Mouse (Mus musculus): ENCODE results near the gene Il17c. TPM values are rescaled to one million over a fixed set of nuclear protein-coding genes. Genes with fewer than 3 reads are reported as not detected.

The Il17c gene
- polyA plus RNA-seq, 1 experiment from 2014 or later: 0.31 TPM

DNA sequence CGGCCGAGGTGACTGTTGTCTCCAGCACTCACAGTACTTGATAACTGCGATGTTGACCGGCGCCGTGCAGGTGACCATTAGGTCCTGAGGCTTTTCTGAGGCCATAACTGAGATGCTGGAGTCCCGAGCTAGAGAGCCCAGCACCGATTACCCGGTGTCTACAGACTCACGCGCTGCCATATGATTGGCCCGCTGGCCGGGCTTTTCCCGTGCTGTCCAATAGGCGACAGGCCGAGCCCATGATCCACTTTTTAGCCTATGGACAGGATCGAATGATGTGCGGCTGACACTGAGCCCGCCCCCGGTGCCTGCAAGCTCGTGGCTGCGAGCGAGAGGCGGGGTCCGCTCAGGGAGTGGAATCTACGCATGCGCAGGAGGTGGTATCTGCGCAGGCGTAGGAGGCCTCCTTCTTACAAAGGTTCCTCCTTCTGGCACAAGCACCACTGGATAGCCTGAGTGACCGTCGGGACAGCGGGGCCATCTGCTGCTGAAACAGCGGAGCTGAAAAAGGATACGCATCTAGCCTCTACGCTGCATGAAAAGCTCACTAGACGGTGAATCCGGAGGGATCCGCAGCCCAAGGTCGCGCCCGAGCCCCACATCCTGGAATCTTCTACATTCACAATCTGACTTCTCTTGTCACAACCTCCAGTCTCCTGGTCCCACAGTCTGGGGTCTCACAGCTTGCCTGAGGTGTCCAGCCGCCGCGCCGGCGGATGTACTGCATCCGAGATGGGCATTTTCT lies 21.6 kb downstream of the Il17c start, which contains the start of gene Mvd:
TSS of gene Mvd (minus strand) at position 161 of the 745 bp plus-strand sequence.
- H3K27me3 ChIP-seq: no peaks in the 10 kb centered on the region
- H3K9me3 ChIP-seq: no peaks in the 10 kb centered on the region
- H3K4me3 ChIP-seq: peak within 1 kb of the TSS; percentile 77
- peak; percentile 98 for ATAC-seq (ENCODE audit: insufficient number of reproducible peaks, insufficient read depth, low FRiP score, low TSS enrichment, low read depth)
- under 1% methylated on average over 47 of the region's 47 CpGs for WGBS
- peak within 1 kb of the TSS; percentile 81 for H3K9ac ChIP-seq
- H3K27ac ChIP-seq: peak within 1 kb of the TSS; percentile 93
- H3K36me3 ChIP-seq: peaks cover 13% of the 10 kb centered on the region
- H3K4me1 ChIP-seq: peaks cover 29% of the 10 kb centered on the region
- peak within 1 kb of the TSS; percentile 97 for H3K4me2 ChIP-seq

DNA sequence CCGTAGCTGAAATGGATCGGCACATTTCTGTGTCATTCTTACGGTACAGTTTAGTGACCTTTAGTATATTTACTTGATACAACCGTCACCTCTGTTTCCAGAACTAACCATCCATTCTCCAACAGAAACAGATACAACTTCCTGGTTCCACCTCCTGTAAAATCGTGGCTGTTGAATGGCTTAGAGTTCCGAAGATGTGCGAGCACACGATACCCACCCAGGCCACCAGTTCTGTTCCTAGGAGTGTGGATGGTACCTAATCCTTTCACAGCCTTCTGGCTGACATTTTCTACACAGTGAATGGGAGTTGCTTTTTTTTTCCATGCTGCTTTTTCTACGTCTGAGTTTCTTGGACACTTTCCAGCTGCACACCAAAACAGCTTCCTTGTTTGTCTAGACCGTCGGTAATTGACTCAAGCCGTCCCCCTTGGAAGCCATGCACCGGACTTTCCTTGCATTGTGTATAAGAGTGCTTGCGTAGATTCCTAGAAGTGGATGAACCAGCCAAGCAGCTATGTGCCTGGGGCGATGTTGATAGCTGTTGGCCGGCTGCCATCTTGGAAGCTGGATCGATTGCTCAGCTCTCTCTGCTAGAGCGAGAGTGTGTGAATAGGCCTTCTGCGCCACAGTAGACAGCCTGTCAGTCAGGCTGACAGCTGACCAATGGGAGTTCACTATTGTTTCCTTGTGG lies 22.4 kb downstream of the Il17c start:
- H3K4me1 ChIP-seq: peaks cover 29% of the 10 kb centered on the region
- H3K9ac ChIP-seq: peak overlapping the region; percentile 81
- H3K27ac ChIP-seq: peak overlapping the region; percentile 93
- peak; percentile 33; the same call in 1 of the 2 replicates for ATAC-seq (ENCODE audit: insufficient number of reproducible peaks, insufficient read depth, low FRiP score, low TSS enrichment, low read depth)
- H3K27me3 ChIP-seq: no peaks in the 10 kb centered on the region
- WGBS: 10% methylated on average over 19 of the region's 19 CpGs
- H3K36me3 ChIP-seq: peaks cover 6% of the 10 kb centered on the region
- peak overlapping the region; percentile 97 for H3K4me2 ChIP-seq
- no peaks in the 10 kb centered on the region for H3K9me3 ChIP-seq
- peak overlapping the region; percentile 77 for H3K4me3 ChIP-seq

DNA sequence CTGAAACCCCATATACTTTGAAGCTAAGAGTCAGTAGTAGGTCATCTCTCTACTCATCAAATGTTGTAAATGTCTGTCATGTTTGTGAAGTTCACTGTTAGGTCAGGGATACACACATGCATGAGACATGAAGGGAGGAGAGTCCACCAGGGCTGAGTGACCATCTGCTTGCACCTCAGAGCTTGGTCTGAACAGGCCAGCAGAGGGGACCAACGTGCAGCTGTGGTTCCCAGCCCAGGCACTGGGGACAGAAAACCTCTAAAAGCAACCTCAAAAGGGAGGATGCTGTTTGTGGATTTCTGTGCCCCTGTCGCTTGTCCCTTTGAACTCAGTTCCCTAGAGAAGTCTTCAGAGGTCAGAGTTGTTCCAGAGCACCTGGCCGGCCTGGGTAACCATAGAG lies 23.4 kb downstream of the Il17c start:
- Histone ChIP-seq H3K4me3 (peak overlapping the region; percentile 77; the same call in 1 of the 2 replicates), H3K27me3 (no peaks in the 10 kb centered on the region), H3K36me3 (no peaks in the 10 kb centered on the region), H3K9ac (no peak overlapping the region), H3K9me3 (no peaks in the 10 kb centered on the region), H3K27ac (peak overlapping the region; percentile 93), H3K4me1 (peaks cover 29% of the 10 kb centered on the region), H3K4me2 (peak overlapping the region; percentile 21; the same call in 1 of the 2 replicates)
- no peak for ATAC-seq (ENCODE audit: insufficient number of reproducible peaks, insufficient read depth, low FRiP score, low TSS enrichment, low read depth)
- WGBS: 68% methylated on average over 3 of the region's 3 CpGs

DNA sequence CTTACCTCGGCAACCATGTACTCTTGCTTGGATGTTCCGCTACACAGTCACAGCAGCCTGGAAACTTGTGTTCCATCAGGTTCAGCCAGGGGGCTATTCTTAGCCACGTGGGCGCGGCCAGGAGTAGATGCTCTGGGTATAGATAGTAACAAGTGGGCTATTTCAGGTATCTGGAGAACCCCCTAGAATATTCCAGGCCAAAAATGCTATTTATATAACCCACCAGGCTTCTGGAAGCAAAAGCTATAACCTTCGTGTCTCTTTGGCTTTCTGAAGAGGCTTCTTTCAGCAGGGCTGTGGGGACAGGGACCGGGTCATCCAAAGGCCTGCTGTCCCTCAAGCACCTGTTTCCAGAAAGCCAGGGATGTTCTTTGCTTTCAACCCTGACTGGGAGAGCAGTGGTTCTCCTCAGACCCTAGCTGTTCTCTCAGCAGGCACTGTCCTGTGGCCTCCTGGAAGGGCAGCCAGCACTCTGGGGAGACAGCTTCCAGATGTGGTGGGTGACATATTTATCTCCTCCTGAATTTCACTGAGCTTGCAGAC lies 29.4 kb downstream of the Il17c start:
- Histone ChIP-seq H3K9me3 (no peaks in the 10 kb centered on the region), H3K27me3 (peaks cover 3% of the 10 kb centered on the region; the same call in 1 of the 2 replicates), H3K4me3 (no peak overlapping the region), H3K27ac (no peak overlapping the region), H3K4me1 (no peaks in the 10 kb centered on the region), H3K9ac (peak overlapping the region; percentile 40; the same call in 1 of the 2 replicates), H3K4me2 (no peak overlapping the region), H3K36me3 (no peaks in the 10 kb centered on the region)
- no peak for ATAC-seq (ENCODE audit: insufficient number of reproducible peaks, insufficient read depth, low FRiP score, low TSS enrichment, low read depth)
- WGBS: 82% methylated on average over 7 of the region's 7 CpGs

DNA sequence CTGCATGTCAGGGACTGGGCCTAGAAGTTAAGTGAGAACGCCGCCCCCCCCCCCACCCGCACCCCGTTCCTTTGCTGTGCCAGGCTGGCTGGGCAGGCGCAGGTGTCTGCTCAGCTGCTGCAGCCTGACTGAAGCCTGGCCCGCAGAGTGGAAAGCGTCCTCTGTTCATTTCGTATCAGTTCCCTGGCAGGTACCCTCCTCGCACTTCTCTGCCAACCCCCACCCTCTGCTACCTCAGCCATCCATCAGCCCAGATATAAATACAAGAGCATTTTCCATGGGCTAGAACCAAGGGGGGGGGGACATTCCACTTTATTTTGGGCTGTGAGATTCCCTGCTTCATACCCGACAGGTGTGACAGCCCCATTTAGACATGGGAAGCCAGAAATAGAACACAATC lies 30.3 kb downstream of the Il17c start:
- no peak overlapping the region for H3K9ac ChIP-seq
- H3K27me3 ChIP-seq: peaks cover 10% of the 10 kb centered on the region; the same call in 1 of the 2 replicates
- no peak for ATAC-seq (ENCODE audit: insufficient number of reproducible peaks, insufficient read depth, low FRiP score, low TSS enrichment, low read depth)
- no peaks in the 10 kb centered on the region for H3K9me3 ChIP-seq
- no peak overlapping the region for H3K4me3 ChIP-seq
- WGBS: 87% methylated on average over 10 of the region's 10 CpGs
- H3K27ac ChIP-seq: no peak overlapping the region
- no peak overlapping the region for H3K4me2 ChIP-seq
- H3K36me3 ChIP-seq: no peaks in the 10 kb centered on the region
- no peaks in the 10 kb centered on the region for H3K4me1 ChIP-seq

DNA sequence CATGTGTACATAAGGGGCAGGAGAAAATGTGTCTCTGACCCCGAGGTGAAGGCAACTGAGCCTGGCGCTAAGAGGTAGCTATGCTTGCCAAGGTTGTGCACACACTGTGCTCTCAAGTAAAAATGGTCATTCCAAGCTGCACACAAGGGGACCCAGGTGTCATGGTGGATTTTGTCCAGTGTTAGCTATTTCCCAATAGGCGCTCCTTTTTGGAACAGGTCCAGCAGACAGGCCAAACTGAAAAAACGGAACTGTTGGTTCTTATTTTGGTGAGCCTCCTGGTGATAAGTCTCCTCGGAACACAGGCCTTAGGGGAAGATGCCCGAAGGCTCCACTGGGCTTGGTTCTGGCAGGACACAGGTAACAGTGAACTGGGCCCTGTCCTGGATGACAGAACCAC lies 32.6 kb downstream of the Il17c start:
- peaks cover 32% of the 10 kb centered on the region for H3K27me3 ChIP-seq
- no peak overlapping the region for H3K4me3 ChIP-seq
- whole genome bisulfite sequencing: 86% methylated on average over 6 of the region's 6 CpGs
- H3K9me3 ChIP-seq: no peaks in the 10 kb centered on the region
- H3K36me3 ChIP-seq: no peaks in the 10 kb centered on the region
- H3K27ac ChIP-seq: no peak overlapping the region
- no peaks in the 10 kb centered on the region for H3K4me1 ChIP-seq
- H3K4me2 ChIP-seq: no peak overlapping the region
- ATAC-seq (ENCODE audit: insufficient number of reproducible peaks, insufficient read depth, low FRiP score, low TSS enrichment, low read depth): no peak
- no peak overlapping the region for H3K9ac ChIP-seq

DNA sequence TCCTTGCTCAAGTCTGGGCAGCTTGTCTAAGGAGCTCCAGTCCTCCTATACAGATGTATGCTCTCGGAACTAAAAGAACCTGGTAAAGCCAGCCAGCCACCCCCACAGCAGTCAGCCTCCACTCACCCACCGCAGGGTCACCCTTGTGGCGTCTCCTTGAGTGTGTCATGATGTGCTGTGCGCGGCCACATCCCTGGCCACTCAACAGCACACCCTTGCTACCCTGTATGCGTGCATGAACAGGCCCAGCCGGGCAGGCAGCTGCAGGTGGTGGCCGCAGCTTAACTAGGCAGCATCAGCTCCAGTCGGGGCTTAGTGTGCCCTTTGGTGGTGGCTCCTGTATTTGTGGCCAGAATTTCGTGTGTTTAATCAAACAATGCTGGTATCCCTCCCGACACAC lies 35.4 kb downstream of the Il17c start:
- Histone ChIP-seq H3K4me1 (peaks cover 22% of the 10 kb centered on the region), H3K9me3 (no peaks in the 10 kb centered on the region), H3K9ac (no peak overlapping the region), H3K36me3 (no peaks in the 10 kb centered on the region), H3K27me3 (peaks cover 60% of the 10 kb centered on the region), H3K27ac (no peak overlapping the region), H3K4me3 (no peak overlapping the region), H3K4me2 (no peak overlapping the region)
- WGBS: 66% methylated on average over 11 of the region's 11 CpGs
- no peak for ATAC-seq (ENCODE audit: insufficient number of reproducible peaks, insufficient read depth, low FRiP score, low TSS enrichment, low read depth)

DNA sequence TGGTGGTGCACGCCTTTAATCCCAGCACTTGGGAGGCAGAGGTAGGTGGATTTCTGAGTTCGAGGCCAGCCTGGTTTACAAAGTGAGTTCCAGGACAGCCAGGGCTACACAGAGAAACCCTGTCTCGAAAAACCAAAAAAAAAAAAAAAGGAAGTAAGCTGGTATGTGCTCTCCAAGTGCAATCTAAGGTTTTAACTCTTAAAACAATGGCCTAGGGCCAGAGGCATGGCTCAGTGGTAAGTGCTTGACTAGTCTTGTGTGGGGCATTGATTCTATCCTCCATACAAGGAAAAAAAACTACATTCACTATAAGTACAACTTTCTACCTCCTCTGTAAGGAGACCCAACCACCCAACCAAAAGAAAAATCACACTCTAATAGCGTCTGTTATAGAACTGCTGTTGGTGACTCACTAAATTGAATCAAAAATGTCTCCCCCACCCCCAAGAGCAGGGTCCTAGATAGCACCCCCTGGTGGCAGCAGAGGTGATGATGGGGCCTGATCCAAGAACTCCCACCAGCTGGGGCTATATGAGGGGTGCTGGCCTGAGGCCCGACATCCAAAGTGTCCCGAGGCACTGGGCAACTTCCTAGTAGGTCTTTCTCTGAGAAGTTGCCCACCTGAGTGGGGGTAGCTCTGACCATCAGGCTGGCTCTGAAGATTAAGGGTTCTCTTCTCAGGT lies 37.5 kb downstream of the Il17c start:
- Histone ChIP-seq H3K4me1 (peaks cover 27% of the 10 kb centered on the region), H3K4me2 (peak overlapping the region; percentile 56; the same call in 1 of the 2 replicates), H3K9ac (no peak overlapping the region), H3K27me3 (peaks cover 70% of the 10 kb centered on the region), H3K36me3 (no peaks in the 10 kb centered on the region), H3K27ac (no peak overlapping the region), H3K4me3 (no peak overlapping the region), H3K9me3 (no peaks in the 10 kb centered on the region)
- ATAC-seq (ENCODE audit: insufficient number of reproducible peaks, insufficient read depth, low FRiP score, low TSS enrichment, low read depth): no peak
- 61% methylated on average over 6 of the region's 6 CpGs for WGBS

DNA sequence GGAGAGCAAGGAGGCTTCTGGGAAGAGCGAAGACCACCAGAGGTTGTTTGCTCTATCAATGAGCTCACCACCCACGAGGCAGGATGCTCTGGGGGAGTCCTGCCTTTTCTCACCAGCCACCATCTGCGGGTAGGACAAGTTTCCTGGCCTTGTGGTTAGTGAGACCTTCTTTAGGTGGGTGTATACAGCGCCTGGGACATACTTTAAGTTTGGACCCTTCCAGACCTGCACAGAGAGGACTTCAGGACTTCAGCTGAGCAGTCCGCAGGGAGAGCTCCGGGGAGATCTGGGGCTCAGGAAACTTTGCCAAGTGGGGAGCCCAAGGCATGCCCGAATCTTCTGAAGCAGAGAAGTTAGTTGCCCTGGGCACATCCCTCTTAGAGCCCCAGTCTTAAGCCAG lies 38.2 kb downstream of the Il17c start:
- peak overlapping the region; percentile 28 for H3K4me3 ChIP-seq
- no peak for ATAC-seq (ENCODE audit: insufficient number of reproducible peaks, insufficient read depth, low FRiP score, low TSS enrichment, low read depth)
- no peaks in the 10 kb centered on the region for H3K9me3 ChIP-seq
- peak overlapping the region; percentile 56 for H3K4me2 ChIP-seq
- H3K27ac ChIP-seq: no peak overlapping the region
- H3K9ac ChIP-seq: peak overlapping the region; percentile 37; the same call in 1 of the 2 replicates
- 24% methylated on average over 7 of the region's 7 CpGs for WGBS
- H3K4me1 ChIP-seq: peaks cover 27% of the 10 kb centered on the region
- peaks cover 3% of the 10 kb centered on the region; the same call in 1 of the 2 replicates for H3K36me3 ChIP-seq
- peaks cover 70% of the 10 kb centered on the region for H3K27me3 ChIP-seq

DNA sequence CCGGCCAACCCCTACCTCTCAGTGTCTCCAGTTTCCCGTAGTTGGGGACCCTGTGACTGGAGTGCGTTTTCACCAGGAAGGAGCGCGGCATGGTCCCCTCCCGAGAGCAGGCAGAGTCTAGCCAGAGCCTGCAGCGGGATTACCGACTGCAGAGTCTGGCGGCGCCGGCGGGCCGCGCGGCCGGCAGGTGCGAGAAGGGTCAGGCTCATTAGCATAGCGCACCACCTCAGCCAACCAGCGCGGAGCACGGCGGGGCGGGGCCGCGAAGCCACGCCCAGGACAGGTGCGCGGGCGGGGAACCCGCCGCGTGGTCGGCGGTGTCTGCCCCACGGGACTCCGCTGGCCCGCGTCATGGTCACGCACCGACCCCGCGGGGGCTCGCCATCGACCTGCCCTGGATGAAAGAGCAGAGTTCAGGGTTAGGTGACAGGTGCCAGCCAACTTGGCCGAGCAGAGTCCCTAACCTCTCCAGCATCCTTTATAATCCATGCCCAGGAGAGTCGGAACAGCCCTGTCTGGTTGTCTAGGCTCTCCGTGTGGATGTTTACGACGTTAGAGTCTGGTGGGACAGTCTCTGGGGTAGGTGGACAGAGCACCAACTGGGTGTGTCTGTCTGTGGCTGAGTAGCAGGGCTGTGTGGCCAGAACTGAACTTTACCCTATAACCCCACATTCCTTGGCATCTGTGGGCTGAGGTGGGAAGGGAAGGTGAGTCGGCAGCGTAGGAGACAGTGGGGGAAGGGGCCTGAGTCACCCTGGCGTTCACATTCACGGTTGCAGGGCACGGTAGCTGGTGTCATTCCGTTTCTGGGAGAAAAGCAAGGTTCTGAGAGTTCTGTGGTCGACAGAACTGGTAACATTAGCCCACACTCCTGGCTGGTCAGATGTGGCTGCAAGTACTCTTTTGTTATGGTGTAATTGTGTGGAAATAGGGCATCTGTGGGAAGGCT lies 39.0 kb downstream of the Il17c start, which contains the start of gene Snai3:
TSS of gene Snai3 (minus strand) at position 210 of the 949 bp plus-strand sequence.
- peak within 1 kb of the TSS; percentile 56 for H3K4me2 ChIP-seq
- H3K27ac ChIP-seq: no peak within 1 kb of the TSS
- peak; percentile 60; the same call in 1 of the 2 replicates for ATAC-seq (ENCODE audit: insufficient number of reproducible peaks, insufficient read depth, low FRiP score, low TSS enrichment, low read depth)
- WGBS: 2% methylated on average over 56 of the region's 56 CpGs
- no peaks in the 10 kb centered on the region for H3K9me3 ChIP-seq
- H3K4me1 ChIP-seq: peaks cover 27% of the 10 kb centered on the region
- H3K36me3 ChIP-seq: peaks cover 11% of the 10 kb centered on the region
- peak within 1 kb of the TSS; percentile 28 for H3K4me3 ChIP-seq
- peak within 1 kb of the TSS; percentile 37; the same call in 1 of the 2 replicates for H3K9ac ChIP-seq
- peaks cover 70% of the 10 kb centered on the region for H3K27me3 ChIP-seq
